Mouse (Mus musculus) hindbrain, embryonic 14.5 days (tissue): ENCODE measurements at regions not wholly inside any gene's neighbourhood (a gene's known extent, or its start where the extent isn't known, plus 50 kb on each side); places are given as distances from the start of the nearest gene placed in this dataset.

ENCODE experiments used
- ATAC-seq: fragments of 200-750 bp; cut with Nextera tagmentation; 2 replicates; pipeline ENCODE4 v1.8.0; 2017; ENCODE audit warnings: moderate number of reproducible peaks, mild to moderate bottlenecking, moderate TSS enrichment, moderate library complexity; ENCODE audit not compliant: low FRiP score
- DNase-seq: peaks from one replicate; pipeline ENCODE4 v3.0.0-alpha.2; 2015; ENCODE audit warnings: low spot score
- H3K27ac ChIP-seq: fragments of 300-500 bp; sonication (generic); 2 replicates; pipeline ENCODE4 v1.5.1; 2014; ENCODE audit warnings: mild to moderate bottlenecking, moderate library complexity
- H3K27me3 ChIP-seq: fragments of 300-500 bp; sonication (generic); 2 replicates; pipeline ENCODE4 v1.6.1; 2014; ENCODE audit warnings: mild to moderate bottlenecking, low read length, mixed read lengths; ENCODE audit not compliant: control insufficient read depth, insufficient read depth
- H3K36me3 ChIP-seq: fragments of 300-500 bp; sonication (generic); replicated peaks from 2 replicates; pipeline ENCODE4 v1.6.1; 2014; ENCODE audit not compliant: control insufficient read depth, insufficient read depth
- H3K4me1 ChIP-seq: fragments of 300-500 bp; sonication (generic); replicated peaks from 2 replicates; pipeline ENCODE4 v1.6.1; 2014; ENCODE audit warnings: antibody characterized with exemption, low read length, mixed read lengths; ENCODE audit not compliant: control insufficient read depth, insufficient read depth
- H3K4me2 ChIP-seq: fragments of 300-500 bp; sonication (generic); replicated peaks from 2 replicates; pipeline ENCODE4 v1.6.1; 2014; ENCODE audit warnings: mild to moderate bottlenecking, moderate library complexity
- H3K4me3 ChIP-seq: fragments of 300-500 bp; sonication (generic); replicated peaks from 2 replicates; pipeline ENCODE4 v1.5.1; 2014; ENCODE audit warnings: mild to moderate bottlenecking, low read length
- H3K9ac ChIP-seq: fragments of 300-500 bp; sonication (generic); 2 replicates; pipeline ENCODE4 v1.6.1; 2014
- H3K9me3 ChIP-seq: fragments of 300-500 bp; sonication (generic); 2 replicates; pipeline ENCODE4 v1.6.1; 2016; ENCODE audit warnings: low read length; ENCODE audit not compliant: control insufficient read depth
- WGBS: fragments of 180-500 bp; shearing (Covaris S2); extraction: QIAGEN DNeasy Blood & Tissue Kit; methylation state at CpG from one replicate; pipeline ENCODE4 v1.1.7; 2014; 5-methylcytosine and 5-hydroxymethylcytosine counted together

DNA sequence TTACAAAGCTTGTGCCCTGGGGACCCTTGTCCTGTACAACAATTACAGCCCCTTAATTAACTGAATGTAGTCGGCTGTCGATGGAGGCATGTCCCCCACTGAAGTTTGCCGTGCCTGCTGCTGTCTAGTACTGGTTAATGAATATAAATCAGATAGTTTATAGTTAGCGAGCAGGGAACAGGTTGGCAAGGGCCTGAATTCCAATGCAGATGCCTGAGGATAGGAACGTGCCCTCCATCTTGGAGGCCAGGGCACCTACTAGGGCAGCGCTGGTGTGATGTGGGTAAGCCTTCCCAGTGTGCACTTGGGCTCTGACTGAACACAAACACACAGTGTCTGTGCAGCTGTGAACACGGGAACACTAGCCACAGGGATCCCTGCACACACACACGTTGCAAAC is 108.0 kb upstream of the Lhx1 start:
- H3K9me3 ChIP-seq: no peaks in the 10 kb centered on the region
- H3K36me3 ChIP-seq: no peaks in the 10 kb centered on the region
- H3K27ac ChIP-seq: no peak overlapping the region
- ATAC-seq (no peak), DNase-seq (no peak)
- H3K4me3 ChIP-seq: no peak overlapping the region
- H3K27me3 ChIP-seq: no peaks in the 10 kb centered on the region; the same call in 1 of the 2 replicates
- no peak overlapping the region for H3K9ac ChIP-seq
- H3K4me2 ChIP-seq: no peak overlapping the region
- H3K4me1 ChIP-seq: peaks cover 10% of the 10 kb centered on the region
- WGBS: 50% methylated on average over 8 of the region's 8 CpGs

DNA sequence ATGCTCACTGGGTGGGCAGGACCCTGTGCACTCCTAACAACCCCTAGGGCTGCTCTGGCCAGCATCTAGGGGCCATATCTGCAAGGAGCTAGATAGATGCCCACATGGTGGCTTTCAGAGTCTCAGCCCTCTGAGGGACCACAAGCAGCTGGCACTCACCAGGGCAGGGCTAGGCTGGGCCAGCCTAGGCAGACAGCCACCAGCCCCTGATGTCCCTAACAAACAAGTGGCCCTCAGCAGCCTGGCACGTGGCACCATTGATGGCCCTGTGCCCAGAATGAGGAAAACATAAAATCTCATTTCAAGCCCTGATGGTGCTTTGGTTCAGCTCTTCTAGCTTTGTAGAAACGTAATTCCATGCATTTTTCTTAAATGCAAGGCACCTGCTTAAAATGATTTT is 102.8 kb upstream of the Lhx1 start:
- Histone ChIP-seq H3K9me3 (no peaks in the 10 kb centered on the region), H3K9ac (no peak overlapping the region), H3K4me1 (0 out of 2 replicates have a peak, but pooled peaks cover 6% of the 10 kb centered on the region), H3K4me2 (no peak overlapping the region), H3K27ac (no peak overlapping the region), H3K4me3 (no peak overlapping the region), H3K36me3 (no peaks in the 10 kb centered on the region), H3K27me3 (no peaks in the 10 kb centered on the region)
- DNase-seq (peak; percentile 43), ATAC-seq (no peak; the same call in 1 of the 2 replicates)
- WGBS: 43% methylated on average over 2 of the region's 2 CpGs

DNA sequence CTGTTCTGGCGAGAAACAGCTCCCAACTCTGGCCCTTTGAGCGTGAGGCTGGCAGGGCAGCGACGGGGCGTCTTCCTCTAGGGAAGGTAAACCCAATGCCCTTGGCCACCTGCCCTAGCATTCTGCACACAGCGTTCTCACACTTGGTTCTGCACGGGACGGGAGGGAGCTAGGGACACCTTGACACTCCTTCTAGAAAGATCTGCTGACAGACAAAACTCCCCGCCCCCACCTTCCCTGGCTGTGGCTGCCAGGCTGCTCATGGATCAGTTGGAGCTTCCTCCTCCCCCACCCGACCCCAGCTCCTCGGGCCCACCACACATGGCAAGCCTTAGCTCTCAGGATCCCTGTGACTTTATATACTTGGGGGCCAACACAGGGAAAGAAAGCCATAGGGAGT is 102.3 kb upstream of the Lhx1 start:
- no peak overlapping the region for H3K27ac ChIP-seq
- H3K27me3 ChIP-seq: no peaks in the 10 kb centered on the region

DNA sequence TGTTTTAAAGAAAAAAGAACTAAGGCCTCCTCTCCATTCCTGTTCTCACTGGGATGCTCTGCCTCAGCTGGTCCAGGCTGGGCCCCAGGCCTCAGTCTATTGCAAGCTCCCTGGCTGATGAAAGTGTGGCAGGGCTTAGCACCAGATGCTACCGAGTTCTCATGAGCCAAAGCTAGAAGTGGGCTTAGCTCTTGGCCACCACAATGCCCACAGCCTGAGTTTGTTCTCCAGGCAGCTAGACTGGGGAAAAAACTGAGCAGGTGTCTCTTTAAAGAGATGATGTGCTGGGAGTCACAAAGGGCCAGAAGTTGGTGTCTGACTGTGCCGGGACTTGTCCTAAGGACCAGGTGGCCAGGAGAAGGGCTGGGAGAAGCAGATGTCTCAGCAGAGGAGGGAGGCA is 101.9 kb upstream of the Lhx1 start:
- no peaks in the 10 kb centered on the region for H3K9me3 ChIP-seq
- no peak overlapping the region for H3K27ac ChIP-seq
- H3K4me3 ChIP-seq: no peak overlapping the region
- H3K27me3 ChIP-seq: no peaks in the 10 kb centered on the region
- DNase-seq (no peak), ATAC-seq (no peak)
- 0 out of 2 replicates have a peak, but pooled peaks cover 6% of the 10 kb centered on the region for H3K4me1 ChIP-seq
- no peak overlapping the region for H3K4me2 ChIP-seq
- no peak overlapping the region for H3K9ac ChIP-seq
- WGBS: 69% methylated on average over 2 of the region's 2 CpGs
- no peaks in the 10 kb centered on the region for H3K36me3 ChIP-seq

More for the DNA sequence above, 102.3 kb upstream of the Lhx1 start:
- H3K4me1 ChIP-seq: 0 out of 2 replicates have a peak, but pooled peaks cover 6% of the 10 kb centered on the region
- no peak for DNase-seq
- H3K9ac ChIP-seq: no peak overlapping the region
- 81% methylated on average over 11 of the region's 11 CpGs for WGBS
- H3K4me2 ChIP-seq: no peak overlapping the region
- no peaks in the 10 kb centered on the region for H3K9me3 ChIP-seq
- no peaks in the 10 kb centered on the region for H3K36me3 ChIP-seq
- no peak for ATAC-seq
- no peak overlapping the region for H3K4me3 ChIP-seq

DNA sequence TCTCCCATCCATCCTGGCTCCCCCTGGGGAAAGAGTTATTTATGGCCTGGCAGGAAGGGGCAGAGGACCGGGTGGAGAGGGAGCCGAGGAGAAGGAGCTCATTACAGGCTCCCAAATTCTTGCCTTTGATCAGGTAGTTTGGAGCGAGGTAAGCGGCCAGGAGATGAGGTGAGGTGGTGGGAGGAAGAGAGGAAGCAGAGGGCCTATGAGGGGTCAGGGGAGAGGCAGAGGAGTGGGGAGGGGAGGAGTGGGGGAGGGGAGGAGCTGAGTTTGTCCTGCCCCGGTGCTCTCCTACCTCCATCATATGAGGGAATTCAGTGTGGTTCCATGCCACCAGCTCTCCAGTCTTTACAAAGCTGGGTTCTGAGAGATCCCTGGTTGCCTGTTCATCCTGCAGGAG is 98.8 kb upstream of the Lhx1 start:
- Histone ChIP-seq H3K9ac (no peak overlapping the region), H3K4me3 (no peak overlapping the region), H3K27me3 (no peaks in the 10 kb centered on the region), H3K27ac (no peak overlapping the region), H3K9me3 (no peaks in the 10 kb centered on the region), H3K4me2 (no peak overlapping the region), H3K4me1 (0 out of 2 replicates have a peak, but pooled peaks cover 6% of the 10 kb centered on the region), H3K36me3 (no peaks in the 10 kb centered on the region)
- WGBS: 31% methylated on average over 5 of the region's 5 CpGs
- DNase-seq (no peak), ATAC-seq (no peak)

DNA sequence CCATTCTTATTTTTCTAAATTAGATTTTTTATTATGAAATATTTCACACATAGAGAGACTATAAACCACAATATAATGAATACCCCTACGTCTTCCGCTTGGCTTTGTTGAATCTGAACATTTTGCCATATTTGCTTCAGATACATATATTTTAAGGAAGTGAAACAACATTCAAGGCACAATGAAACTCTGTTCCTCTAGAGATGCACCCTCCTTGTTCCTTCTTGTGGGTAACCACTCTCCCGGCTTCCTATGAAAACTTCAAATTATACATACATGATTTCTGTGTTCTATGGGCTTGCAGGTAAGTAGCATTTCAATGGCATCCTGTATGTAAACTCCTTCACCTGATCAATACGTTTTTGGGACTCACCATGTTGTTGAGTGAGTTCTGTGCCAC is 94.4 kb upstream of the Lhx1 start:
- Histone ChIP-seq H3K4me1 (no peaks in the 10 kb centered on the region), H3K4me3 (no peak overlapping the region), H3K9ac (no peak overlapping the region), H3K27me3 (no peaks in the 10 kb centered on the region), H3K4me2 (no peak overlapping the region), H3K9me3 (no peaks in the 10 kb centered on the region), H3K36me3 (no peaks in the 10 kb centered on the region), H3K27ac (no peak overlapping the region)
- DNase-seq (no peak), ATAC-seq (no peak)
- 91% methylated on average over 4 of the region's 4 CpGs for WGBS

DNA sequence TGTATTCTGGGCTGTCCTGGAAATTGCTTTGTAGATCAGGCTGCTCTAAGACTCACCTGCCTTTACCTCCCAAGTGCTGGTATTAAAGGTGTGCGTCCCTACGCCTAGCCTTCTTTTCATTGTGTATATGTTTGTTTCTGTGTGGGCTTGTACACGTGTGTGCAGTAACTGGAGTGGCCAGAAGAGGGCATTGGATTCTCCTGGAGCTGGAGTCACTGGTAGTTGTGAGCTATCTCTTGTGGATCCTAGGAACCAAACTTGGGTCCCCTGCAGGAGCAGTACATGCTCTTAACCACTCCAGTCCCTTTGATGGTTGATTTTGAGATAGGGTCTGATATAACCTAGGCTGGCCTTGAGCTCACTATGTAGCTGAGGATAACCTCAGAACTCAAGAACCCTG is 93.2 kb upstream of the Lhx1 start:
- Histone ChIP-seq H3K27me3 (no peaks in the 10 kb centered on the region), H3K4me2 (no peak overlapping the region), H3K4me1 (no peaks in the 10 kb centered on the region), H3K4me3 (no peak overlapping the region), H3K27ac (no peak overlapping the region), H3K36me3 (no peaks in the 10 kb centered on the region), H3K9ac (no peak overlapping the region), H3K9me3 (no peaks in the 10 kb centered on the region)
- ATAC-seq (no peak), DNase-seq (no peak)
- WGBS: 89% methylated on average over 3 of the region's 3 CpGs

DNA sequence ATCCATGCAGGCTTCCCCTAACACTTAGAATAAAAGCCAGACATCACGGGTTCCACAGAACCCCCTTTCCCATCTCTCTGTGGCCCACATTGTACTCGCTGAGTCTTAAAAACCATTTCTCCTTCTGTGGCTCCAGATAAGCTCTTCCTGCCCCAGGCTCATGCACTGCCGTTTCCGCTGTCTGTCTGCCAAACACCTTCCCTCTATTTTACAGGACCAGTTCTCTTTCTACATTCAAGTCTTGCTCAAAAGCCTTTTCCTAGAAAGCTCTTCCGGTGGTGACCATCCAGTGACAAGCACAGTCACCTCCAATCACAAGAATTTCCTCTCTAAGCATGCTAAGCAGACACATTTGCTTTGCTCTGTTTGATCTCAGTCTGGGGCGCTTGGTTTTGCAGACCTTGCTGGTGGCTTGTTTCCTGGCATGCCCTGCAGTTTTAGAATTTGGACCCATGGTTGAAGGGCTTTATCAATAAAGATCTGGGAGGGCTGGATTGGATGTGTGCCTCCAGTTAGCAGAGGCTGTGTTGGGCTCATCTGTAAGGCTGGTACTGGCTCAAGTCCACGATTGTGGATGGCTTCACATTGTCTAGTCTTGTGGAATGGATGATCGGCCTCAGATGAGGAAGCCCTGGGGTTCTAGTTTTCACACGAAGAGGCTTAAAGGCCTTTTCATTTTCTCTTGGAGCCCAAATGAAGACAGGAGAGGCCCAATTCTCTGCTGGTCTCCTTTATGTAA is 87.8 kb upstream of the Lhx1 start:
- Histone ChIP-seq H3K4me3 (no peak overlapping the region), H3K4me2 (no peak overlapping the region), H3K36me3 (no peaks in the 10 kb centered on the region), H3K27me3 (no peaks in the 10 kb centered on the region), H3K9me3 (no peaks in the 10 kb centered on the region), H3K27ac (no peak overlapping the region), H3K4me1 (0 out of 2 replicates have a peak, but pooled peaks cover 5% of the 10 kb centered on the region), H3K9ac (no peak overlapping the region)
- no peak for ATAC-seq
- no peak for DNase-seq
- WGBS: 75% methylated on average over 9 of the region's 9 CpGs

DNA sequence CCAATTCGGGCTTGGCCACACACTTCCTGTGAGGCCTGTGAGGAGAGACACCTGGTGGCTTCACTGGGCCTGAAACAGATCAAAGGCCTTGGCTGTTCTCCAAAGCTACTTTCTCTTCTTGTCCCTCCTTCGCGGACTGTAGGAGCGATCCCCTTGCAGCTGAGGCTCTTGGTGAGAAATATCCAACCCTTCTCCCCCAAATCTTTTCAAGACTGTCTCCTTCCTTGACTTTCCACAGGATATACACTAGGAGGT is 86.2 kb upstream of the Lhx1 start:
- H3K36me3 ChIP-seq: no peaks in the 10 kb centered on the region
- 71% methylated on average over 4 of the region's 4 CpGs for WGBS
- 0 out of 2 replicates have a peak, but pooled peaks cover 9% of the 10 kb centered on the region for H3K4me1 ChIP-seq
- H3K9ac ChIP-seq: no peak overlapping the region
- no peak for ATAC-seq
- H3K4me3 ChIP-seq: no peak overlapping the region
- H3K4me2 ChIP-seq: no peak overlapping the region
- DNase-seq: no peak
- no peaks in the 10 kb centered on the region for H3K9me3 ChIP-seq
- peaks cover 4% of the 10 kb centered on the region; the same call in 1 of the 2 replicates for H3K27me3 ChIP-seq
- H3K27ac ChIP-seq: no peak overlapping the region; the same call in 1 of the 2 replicates
